Mouse (Mus musculus) macrophage (primary cell): ENCODE results near the gene Rpl18a. TPM values are rescaled to one million over a fixed set of nuclear protein-coding genes. Genes with fewer than 3 reads are reported as not detected.
A peak's percentile ranks its signal among the peaks of the same experiment; 100 is the strongest.

Source experiments
- H3K27ac ChIP-seq: fragments of 350-480 bp; formaldehyde crosslinking; 2 replicates; pipeline ENCODE4 v1.9.0; 2021
- H3K36me3 ChIP-seq: fragments of 350-480 bp; formaldehyde crosslinking; 2 replicates; pipeline ENCODE4 v1.9.0; 2021; ENCODE audit errors: inconsistent target
- H3K4me3 ChIP-seq: fragments of 350-480 bp; formaldehyde crosslinking; 2 replicates; pipeline ENCODE4 v1.9.0; 2021; ENCODE audit errors: inconsistent target
- H3K79me2 ChIP-seq: fragments of 350-480 bp; formaldehyde crosslinking; 2 replicates; pipeline ENCODE4 v1.9.0; 2021; ENCODE audit errors: inconsistent target
- whole genome bisulfite sequencing: methylation state at CpG from one replicate; pipeline ENCODE4 v1.1.7; 2026; ENCODE audit warnings: inconsistent platforms; ENCODE audit not compliant: missing documents; 5-methylcytosine and 5-hydroxymethylcytosine counted together
- polyA plus RNA-seq: library from polyadenylated mRNA; stranded (reverse); fragments of 250-400 nt; gene quantifications from 3 replicates; pipeline ENCODE4 v1.2.4, GENCODE M21; 2018; ENCODE audit warnings: inconsistent platforms

The Rpl18a gene
- polyA plus RNA-seq, 1 experiment from 2014 or later: 1,516 TPM

DNA sequence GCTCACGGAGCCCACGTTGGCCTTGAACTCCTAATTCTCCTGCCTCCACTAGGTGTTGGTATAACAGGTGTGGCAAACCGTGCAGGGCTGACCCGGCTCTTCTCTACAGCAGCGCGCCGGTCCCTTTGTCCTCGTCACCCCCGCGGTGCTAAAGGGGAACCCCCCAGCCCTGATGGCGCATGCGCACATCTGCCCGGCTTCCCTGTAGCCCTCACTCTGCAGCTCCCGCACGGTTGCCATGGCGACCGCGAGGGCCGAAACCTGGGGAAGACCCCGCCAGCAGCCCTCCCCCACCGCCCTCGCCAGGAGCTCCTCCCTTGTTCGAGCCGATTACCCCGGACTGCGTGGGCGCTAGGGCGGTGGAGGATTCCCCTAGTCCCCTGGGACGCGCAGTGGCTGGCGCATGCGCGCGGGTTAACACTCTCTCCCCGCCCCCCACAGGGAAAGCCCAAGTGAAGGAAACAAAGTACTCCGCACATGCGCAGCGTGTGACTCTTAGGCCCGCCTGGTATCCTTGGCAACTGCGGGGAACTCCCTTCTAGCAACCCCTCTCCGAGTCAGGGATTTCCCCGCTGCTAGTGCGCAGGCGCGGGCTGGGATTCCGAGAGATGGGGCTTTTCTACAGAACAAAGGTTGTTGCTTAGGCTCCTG, 31.7 kb downstream of the Rpl18a start:
- H3K27ac ChIP-seq: no peak overlapping the region

DNA sequence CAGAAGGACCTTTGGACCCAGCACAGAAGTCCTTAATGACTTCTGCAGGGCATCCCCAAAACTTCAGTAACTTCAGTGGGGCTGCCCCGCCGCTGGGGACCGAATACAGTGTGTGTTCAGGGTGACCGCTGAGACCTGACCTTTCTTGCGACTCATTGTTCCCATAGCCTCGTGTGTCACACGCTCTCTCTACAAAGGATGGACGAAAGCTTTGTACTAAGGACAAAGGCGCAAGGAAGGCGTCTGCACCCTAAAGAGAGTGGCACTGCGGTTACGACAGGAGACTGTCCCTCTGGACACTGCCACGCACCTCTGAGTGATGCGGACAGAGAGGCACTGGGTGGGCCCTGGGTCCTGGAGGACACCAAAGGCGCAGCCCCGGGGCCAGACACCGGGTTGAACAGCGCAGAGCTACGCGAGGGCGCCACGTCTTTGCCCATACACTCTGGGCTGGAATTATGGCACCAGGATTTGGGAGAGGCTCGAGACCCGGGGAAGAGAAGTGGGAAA, 32.4 kb downstream of the Rpl18a start:
- WGBS: 2% methylated on average over 24 of the region's 24 CpGs
- H3K79me2 ChIP-seq: no peaks in the 10 kb centered on the region
- H3K36me3 ChIP-seq: no peaks in the 10 kb centered on the region
- no peak overlapping the region for H3K27ac ChIP-seq
- H3K4me3 ChIP-seq: peak overlapping the region; percentile 29

More for the DNA sequence above, 31.7 kb downstream of the Rpl18a start:
- Histone ChIP-seq H3K36me3 (no peaks in the 10 kb centered on the region), H3K4me3 (peak overlapping the region; percentile 29), H3K79me2 (no peaks in the 10 kb centered on the region)
- WGBS: under 1% methylated on average over 44 of the region's 46 CpGs

DNA sequence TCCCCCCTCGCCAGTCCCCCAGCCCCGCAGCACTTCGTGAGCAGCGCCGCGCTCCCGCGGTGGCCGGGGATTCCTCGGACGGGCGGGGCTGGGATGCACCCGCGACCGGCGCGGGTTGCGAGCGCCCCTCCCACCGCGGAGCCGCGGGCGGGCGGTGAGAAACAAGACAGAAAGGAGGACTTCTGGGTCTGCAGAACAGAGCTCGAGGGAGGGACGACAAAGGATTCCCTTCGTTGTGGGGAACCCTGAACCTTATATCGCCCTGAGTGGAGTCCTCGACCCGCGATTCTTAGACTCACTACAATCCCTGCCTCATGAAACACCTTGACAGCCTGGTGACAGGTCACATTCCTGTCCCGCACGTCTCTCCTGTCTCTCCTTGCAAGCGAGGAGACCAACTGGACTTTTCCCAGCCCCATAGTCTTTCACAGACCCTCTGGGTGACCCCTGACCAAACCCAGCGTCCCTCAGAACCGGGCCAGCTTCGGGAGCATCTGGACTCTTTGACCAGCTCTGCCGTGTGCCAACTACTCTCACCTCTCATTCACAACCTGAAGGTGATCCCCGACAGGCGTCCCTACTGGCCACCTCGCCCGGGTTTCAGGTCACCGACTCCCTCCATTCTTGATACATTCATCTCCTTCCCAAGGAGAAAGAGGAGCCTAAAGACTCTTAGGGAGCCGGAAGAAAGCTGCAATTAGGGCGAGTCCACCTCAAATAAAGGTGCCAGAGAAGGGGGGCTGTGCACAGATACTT, 33.1 kb downstream of the Rpl18a start:
- H3K4me3 ChIP-seq: no peak overlapping the region
- no peaks in the 10 kb centered on the region for H3K36me3 ChIP-seq
- no peaks in the 10 kb centered on the region for H3K79me2 ChIP-seq
- no peak overlapping the region for H3K27ac ChIP-seq
- 3% methylated on average over 46 of the region's 46 CpGs for WGBS

DNA sequence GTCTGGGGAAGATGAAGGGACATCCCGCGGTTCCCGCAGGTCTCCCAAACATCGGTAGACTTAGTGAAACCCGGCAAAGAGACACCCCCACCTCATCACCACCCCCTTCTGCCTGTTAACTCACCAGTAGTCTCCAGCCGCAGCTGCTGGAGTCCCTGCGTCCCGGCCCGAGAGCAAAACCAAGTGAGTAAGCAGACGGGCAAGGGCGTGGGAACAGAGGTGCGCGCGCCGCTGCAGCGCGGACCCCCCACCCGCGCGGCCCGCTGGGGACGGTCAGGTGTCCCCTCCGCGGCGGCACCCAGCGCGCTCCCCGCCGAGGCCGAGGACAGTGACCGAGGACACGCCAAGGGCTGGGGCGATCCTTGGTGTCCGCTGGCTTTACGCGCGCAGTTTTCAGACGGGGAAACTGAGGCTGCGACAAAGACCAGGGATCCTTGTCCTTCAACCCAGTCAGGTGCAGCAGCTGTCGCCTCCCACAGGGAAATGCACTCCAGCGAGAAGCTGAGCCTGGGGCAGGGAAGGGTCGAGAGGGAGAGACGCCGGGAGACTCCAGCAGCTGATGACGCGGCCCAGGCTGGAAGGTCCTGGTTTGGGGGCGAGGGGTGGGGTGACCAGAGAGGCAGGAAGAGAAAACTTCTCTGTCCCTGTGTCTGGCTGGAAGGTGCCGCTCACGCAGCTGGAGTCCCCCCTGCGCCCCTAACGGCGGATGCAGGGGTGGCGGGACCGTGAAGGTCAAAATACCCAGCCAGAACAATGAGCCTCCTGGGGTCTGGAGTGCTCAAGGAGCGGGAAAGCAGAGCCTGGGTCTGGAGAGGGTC, 34.2 kb downstream of the Rpl18a start, which contains the start of gene Kcnn1:
TSS of gene Kcnn1 (minus strand) at position 435 of the 818 bp plus-strand sequence.
- H3K4me3 ChIP-seq: no peak within 1 kb of the TSS
- H3K27ac ChIP-seq: no peak within 1 kb of the TSS
- H3K79me2 ChIP-seq: no peaks in the 10 kb centered on the region
- 3% methylated on average over 55 of the region's 55 CpGs for WGBS
- no peaks in the 10 kb centered on the region for H3K36me3 ChIP-seq

DNA sequence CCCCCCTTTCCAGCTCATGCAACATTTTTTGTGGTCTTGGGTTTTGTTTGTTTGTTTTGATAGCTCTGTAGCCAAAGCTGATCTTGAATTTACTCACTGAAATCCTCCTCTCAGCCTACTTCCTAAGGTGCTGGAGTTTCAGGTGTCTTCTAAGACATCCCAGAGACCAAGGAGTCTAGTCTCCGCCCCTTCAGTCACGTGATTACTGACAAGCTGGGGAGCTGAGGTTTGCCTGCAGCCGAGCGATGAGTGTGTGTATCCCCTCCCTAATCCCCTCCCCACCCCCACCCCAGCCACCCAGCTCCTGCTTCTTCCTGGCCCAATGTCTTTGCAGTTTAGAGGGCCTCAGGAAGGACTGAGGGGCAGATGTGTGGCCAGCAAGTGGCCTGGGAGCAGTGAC, 39.7 kb downstream of the Rpl18a start:
- Histone ChIP-seq H3K27ac (no peak overlapping the region), H3K79me2 (no peaks in the 10 kb centered on the region), H3K36me3 (no peaks in the 10 kb centered on the region), H3K4me3 (no peak overlapping the region)
- WGBS: 68% methylated on average over 4 of the region's 4 CpGs

DNA sequence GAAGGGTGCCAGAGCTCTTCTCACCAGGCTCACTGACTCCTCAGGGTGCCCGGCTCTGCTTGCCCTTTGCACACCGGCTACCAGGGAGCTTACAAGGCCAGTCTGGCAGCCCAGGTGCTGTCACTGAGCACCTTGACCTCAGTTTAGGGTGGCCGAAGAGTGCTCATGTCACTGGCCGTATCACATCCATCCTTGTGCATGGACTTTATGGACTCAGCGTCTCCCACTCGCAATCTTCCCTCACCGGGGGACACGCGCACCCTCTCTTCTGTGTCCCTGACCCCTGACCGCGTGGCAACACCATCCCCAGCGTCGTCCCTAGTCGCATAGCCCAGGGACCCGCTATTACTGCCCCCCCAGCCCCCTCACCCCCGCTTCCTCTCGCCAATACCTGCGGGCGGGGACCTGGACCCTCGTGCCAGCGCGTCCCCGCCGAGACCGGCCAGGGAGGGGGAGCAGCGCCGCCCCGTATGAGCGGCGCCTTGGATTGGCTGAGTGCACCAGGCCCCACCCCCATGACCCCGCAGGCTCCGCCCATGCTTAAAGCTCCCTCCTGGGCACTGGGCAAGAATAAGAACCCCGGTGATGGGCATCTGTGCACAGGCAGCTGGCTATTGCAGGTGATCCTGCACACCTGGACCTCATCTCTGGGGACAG, 40.5 kb downstream of the Rpl18a start:
- 31% methylated on average over 23 of the region's 33 CpGs for WGBS
- H3K4me3 ChIP-seq: no peak overlapping the region
- H3K36me3 ChIP-seq: no peaks in the 10 kb centered on the region
- no peak overlapping the region for H3K27ac ChIP-seq
- H3K79me2 ChIP-seq: no peaks in the 10 kb centered on the region

DNA sequence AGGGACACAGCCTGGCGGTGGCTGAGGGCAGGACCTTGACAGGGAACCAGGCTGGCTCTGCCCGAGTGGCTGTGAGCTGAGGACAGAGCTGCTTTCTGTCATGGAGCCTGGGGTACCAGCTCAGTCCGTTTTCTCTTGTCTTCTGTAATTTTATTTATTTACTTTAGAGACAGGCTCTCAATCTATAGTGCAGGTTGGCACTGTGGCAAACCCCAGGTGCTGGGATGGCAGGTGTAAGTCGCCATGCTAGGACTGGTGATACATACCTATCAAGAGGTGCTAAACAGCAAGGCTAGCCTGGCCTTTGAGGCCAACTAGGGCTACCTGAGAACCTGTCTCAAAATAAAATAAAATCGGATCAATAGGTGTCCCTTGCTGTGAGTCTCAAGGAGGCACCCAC, 41.2 kb downstream of the Rpl18a start:
- WGBS: 94% methylated on average over 5 of the region's 5 CpGs
- Histone ChIP-seq H3K79me2 (no peaks in the 10 kb centered on the region), H3K4me3 (no peak overlapping the region), H3K36me3 (no peaks in the 10 kb centered on the region), H3K27ac (no peak overlapping the region)

DNA sequence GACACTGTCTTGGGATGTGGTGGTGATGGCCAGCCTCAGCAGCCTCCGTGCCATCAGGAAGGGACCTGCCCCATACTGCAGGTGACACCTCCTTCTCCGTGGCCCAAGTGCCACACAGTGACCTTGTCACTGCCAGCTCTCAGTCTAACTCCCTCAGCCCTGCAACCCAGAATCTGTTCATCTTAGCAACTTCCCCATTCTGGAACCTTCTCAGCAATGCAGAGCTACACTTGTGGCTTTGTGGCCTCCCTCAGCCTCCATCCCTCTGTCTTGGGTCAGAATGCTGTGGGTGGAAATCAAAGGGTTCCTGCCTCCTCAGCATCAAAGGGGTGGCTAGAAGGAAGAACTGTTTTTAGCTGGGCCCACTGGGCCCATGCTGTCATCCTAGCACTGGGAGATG, 43.3 kb downstream of the Rpl18a start:
- no peaks in the 10 kb centered on the region for H3K79me2 ChIP-seq
- no peaks in the 10 kb centered on the region for H3K36me3 ChIP-seq
- H3K4me3 ChIP-seq: no peak overlapping the region
- 0% methylated on average over 2 of the region's 2 CpGs for WGBS
- H3K27ac ChIP-seq: 0 out of 2 replicates have a peak overlapping the region, but pooled peaks have one; percentile 4

DNA sequence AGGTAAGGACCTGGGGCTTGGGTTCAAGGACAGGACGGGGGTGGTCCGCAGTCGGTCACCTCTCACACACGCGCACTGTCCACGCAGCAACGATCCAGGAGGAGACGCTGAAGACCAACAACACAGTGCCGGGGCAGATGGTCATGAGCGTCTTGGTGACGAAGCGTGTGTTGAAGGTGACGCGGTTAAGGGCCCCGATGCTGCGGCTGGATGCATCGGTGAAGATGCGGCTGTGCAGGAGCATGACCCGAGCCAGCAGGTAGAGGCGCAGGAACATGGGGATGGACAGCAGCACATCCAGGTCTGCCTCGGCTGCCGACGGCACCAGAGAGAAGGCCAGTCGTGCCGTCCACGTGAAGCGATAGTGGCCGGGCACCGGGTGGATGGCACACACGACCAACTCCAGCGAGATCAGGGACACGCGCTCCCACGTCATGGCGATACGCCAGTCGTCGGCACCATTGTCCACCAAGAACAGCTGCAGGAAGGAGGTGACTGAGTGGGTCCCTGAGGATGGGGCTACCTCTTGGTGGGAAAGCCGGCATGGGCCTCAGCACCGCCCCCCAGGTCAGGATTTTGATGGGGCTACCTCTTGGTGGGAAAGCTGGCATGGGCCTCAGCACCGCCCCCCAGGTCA, 44.5 kb downstream of the Rpl18a start:
- H3K4me3 ChIP-seq: no peak overlapping the region
- 96% methylated on average over 39 of the region's 41 CpGs for WGBS
- no peak overlapping the region for H3K27ac ChIP-seq
- no peaks in the 10 kb centered on the region for H3K79me2 ChIP-seq
- no peaks in the 10 kb centered on the region for H3K36me3 ChIP-seq

DNA sequence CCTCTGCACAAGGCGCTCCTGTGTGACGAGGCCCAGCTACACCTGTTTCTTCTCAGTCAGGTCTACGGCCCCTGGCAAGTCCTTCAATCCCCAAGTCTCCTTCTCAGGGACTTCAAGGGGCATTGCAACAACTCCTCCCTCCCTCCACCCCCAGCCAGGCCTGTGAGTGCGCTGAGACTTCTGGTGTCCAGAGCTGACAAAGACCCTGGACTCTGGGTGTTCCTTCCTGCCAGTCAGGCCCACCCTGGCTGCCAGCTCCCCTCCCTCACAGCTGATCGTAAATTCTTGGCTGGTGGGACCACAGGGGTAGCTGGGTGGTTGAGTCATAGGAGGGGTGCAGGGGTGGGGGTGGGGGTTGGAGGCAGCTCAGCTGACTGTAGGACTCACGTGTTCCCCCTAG, 45.4 kb downstream of the Rpl18a start:
- no peaks in the 10 kb centered on the region for H3K36me3 ChIP-seq
- no peaks in the 10 kb centered on the region for H3K79me2 ChIP-seq
- H3K4me3 ChIP-seq: no peak overlapping the region
- H3K27ac ChIP-seq: no peak overlapping the region
- WGBS: 91% methylated on average over 6 of the region's 6 CpGs

DNA sequence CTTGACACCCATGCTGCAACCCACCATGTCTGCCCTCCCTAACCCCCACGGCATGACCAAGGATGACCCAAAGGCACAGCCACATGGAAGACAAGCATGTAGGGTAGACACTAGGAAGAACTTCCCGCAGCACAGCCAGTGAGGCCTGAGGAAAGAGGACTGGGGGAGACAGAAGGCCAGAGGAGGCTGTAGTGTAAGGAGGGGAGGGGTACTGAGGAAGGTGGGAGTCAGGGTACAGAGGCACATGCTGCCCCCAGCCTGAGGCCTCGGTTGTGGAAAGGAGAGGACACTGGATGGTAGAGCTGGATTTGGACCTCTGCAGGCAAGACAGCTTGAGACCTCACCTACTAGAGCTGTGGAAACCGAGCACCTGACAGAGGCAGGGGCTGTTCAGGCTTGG, 46.3 kb downstream of the Rpl18a start:
- Histone ChIP-seq H3K27ac (no peak overlapping the region), H3K4me3 (no peak overlapping the region), H3K79me2 (no peaks in the 10 kb centered on the region), H3K36me3 (no peaks in the 10 kb centered on the region)
- 96% methylated on average over 4 of the region's 4 CpGs for WGBS

DNA sequence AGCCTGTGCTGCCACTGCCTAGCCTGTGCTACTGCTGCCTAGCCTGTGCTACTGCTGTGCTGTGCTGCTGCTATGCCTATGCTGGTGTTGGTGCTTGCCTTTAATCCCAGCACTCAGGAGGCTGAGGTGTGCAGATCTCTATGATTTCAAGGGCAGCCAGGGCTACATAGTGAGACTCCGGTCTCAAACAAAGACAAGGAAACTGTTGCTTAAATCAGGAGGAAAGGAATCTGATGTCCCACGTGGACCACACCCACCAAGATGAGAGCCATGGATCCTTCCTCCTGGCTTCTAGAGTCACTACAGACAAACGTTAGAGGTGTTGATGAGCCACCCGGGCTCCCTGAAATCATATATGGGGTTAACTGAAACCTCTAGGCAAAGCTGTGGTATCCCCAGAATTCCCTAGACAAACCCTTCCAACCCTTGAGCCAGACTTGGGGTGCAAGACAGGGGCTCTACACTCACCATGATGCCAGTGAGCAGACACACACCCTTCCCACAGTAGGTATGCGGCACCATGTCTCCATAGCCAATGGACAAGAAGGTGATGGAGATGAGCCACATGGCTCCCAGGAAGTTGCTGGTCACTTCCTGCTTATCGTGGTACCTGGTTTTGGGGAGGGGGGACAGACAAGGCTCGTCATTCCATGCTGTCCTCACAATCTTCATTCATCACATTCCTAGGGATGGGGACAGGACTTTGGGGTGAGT, 46.9 kb downstream of the Rpl18a start:
- 86% methylated on average over 6 of the region's 7 CpGs for WGBS
- Histone ChIP-seq H3K36me3 (no peaks in the 10 kb centered on the region), H3K79me2 (no peaks in the 10 kb centered on the region), H3K4me3 (no peak overlapping the region), H3K27ac (no peak overlapping the region)

DNA sequence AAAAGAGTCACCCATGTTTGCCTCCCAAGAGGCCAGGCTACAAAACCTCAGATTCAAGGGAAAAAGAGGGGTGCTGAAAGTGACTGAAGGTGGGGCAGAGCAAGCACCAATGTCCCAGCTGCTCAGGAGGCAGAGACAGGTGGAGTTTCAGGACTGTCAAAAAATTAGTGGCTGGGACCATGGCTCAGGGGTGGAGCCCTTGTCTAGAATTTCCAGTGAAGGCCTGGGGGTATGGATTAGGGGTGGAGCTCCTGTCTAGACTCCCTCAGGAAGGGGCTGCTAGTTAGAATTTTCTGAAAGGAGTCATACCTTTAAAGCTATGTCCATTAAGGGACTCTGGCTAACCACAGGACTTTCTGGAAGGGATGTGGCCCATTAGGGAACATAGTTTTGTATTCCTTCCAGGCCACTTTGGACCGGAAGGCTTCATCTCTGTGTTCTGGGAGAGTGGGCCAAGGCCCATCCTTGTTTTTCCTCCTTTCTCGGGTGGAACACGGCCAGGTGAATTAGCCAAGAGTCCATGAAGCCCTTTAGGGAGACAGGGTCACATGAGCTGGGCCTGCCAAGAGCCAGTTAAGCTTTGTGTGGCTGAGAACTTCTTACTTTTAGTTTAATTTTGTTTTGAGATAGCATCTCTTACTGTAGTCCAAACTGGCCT, 47.8 kb downstream of the Rpl18a start:
- Histone ChIP-seq H3K36me3 (no peaks in the 10 kb centered on the region), H3K4me3 (no peak overlapping the region), H3K27ac (no peak overlapping the region), H3K79me2 (no peaks in the 10 kb centered on the region)
- 82% methylated on average over 3 of the region's 3 CpGs for WGBS
